Mouse (Mus musculus) adrenal gland, postnatal 36 days (tissue): ENCODE data around the gene Pdzd2. TPM values are rescaled to one million over a fixed set of nuclear protein-coding genes. Genes with fewer than 3 reads are reported as not detected.

Experiments
- DNase-seq, 2 experiments: peaks; one replicate each; pipeline ENCODE4 v3.0.0; 2021; ENCODE audit warnings: mixed read lengths in 1 of 2
- total RNA-seq, 2 experiments: library from RNA; stranded (reverse); gene quantifications; 2 replicates each; pipeline ENCODE4 v1.2.3; 2021

The Pdzd2 gene
- total RNA-seq, 2 experiments from 2014 or later: 11.1 to 15.9 TPM

DNA sequence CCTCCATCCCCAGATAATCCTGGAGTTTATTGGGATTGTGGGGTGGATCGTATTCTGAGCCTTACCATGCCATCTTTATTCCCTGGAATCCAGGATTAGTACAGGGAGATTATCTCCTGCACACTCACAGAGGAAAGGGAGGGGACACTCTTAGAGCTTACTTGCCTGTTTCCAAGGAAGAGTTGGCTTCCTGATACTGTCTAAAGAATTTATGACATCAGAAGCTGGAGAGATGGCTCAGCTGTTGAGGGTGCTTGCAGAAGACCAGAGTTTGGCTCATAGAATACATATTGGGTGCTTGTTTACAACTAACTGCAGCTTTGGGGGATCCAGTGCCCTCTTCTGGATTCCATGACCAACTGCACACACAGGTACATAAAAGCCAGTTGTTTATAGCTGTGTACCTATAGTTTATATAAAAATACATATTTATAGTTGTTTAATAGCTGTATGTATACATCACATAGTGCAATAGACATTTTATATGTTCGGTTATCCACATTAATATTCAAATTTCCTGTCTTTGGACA is 385.4 kb downstream of the Pdzd2 start:
- DNase-seq: no peak

DNA sequence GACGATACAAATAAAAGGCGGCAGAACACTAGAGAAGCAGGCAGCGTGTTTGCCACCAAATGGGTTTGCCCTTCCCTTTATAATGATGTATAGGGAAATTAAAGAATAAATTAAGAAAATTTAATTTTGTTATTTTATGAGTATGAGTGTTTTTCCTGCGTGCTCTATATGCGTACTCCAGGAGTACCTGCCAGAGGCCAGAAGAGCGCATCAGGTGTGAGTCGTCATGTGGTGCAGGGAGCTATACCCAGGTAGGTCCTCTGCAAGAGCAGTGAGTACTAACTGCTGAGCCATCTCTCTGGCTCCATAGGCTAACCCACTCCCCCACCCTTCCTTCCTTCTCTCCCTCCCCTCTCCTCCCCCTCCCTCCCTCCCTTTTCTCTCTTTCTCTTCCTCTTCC is 388.3 kb downstream of the Pdzd2 start:
- DNase-seq: no peak

DNA sequence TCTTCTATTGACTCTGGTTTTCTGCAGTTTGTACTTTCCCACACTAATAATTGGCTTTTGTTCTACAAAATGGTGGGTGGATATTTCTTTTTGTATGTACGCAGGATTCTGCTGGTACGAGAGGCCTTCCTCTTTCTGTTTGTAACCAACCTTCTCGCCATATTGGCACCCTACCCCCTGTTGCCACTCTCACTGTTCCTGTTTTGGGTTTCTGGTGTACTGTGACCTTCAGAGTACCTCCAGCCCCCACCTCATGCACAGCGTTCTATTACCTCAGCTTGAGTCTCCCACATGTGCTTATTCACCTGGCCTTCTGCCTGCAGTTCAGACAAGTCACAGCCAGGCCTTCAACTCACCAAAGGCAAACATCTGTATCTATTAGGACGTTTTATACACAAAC is 389.9 kb downstream of the Pdzd2 start:
- no peak for DNase-seq

DNA sequence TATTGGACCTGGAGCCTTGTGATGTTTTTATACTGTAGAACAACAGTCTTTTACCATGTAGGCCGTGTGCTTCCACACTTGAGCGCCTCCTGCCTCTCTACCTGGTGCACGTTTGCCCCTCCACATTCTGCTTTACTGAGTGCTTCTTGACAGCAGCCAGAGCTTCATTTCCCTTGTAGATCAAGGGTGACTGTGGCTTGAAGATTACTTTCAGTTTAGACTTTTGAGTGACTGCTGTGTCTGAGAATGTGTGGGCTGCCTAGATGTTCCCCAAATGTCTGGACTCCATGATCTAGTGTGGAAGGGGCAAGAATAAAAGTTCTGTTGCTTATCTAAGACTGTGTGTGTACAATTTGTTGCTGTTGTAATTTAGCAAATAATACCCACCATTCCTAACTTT is 390.8 kb downstream of the Pdzd2 start:
- no peak for DNase-seq

DNA sequence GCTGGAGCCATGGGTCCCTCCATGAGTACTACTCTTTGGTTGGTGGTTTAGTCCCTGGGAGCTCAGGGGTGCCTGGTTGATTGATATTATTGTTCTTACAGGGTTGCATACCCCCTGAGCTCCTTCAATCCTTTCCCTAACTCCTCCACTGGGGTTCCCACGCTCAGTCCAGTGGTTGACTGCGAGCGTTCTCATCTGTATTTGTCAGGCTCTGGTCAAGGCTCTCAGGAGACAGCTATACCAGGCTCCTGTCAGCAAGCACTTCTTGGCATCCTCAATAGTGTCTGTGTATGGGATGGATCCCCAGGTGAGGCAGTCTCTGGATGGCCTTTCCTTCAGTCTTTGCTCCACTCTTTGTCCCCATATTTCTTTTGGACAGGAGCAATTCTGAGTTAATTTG is 392.8 kb downstream of the Pdzd2 start:
- DNase-seq: no peak

DNA sequence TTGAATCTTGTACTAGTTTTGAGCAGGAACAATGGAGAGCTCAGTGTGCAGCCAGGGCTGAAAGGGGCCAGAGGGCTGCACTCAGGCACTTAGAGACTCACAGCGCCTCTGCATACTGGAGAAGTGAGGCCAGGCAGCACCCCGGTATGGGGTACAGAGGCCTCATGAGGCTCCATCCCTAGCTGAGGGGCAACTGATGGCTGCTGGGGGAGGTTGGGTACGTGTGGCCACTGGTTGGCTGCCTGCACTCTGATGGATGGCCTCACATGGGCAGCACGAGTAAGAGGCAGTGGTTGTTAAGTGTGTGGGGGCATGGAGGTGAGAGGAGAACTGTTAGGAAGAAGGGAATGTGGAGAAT is 398.3 kb downstream of the Pdzd2 start:
- DNase-seq: no peak

DNA sequence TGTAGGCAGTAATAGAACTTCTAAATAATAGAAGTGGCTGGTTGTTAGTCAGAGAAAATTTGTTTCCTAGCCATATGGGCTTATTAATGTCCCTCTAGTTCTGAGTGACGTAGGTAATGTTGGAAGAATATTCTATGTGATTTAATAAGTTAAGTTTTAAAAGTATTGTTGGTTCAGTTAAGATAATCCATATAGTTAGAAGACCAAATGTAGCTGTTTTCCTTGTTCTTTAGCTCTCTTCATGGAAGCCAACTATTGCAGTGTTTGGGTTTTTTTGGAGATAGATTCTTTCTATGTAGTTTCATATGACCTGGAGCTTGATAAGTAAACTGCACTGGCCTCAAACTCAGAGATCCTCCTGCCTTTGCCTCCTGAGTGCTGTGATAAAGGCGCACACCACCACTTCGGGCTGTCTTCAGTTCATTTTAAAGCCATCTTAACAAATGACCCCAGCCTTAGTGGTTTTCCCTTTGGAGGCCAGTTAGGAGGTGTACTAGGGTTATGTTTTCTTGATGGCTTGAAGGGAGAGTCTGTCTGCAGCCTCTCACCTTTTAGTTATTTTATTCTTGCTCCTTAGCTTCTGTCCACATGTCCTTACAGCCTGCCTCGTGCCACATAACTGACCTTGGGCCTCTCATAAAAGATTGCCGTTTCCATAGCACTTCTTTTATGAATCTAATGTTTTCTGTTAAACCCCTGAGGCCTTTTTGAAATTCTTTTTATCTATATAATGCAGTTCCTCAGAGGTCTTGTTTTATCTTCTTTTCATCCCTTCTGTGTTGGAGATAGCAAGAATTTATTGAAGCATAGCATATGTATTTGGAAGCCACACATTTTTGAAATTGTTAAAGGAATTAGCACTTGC is 399.0 kb downstream of the Pdzd2 start:
- DNase-seq: no peak

DNA sequence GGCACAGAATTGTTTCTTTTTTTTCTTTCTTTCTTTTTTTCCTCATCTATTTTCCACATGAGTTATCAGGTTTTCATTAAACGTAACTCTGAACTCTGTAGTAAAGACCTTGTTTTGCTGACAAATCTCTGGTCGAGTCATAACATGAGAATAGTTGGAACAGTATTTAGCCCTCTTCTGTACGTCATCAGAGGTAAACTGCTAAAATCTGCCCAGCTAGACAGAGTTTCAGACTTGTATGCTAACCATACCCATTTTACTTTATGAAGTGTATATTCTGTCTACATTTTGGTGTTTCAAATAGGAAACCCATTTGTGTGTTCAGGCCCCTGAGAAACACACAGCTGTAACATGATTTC is 402.0 kb downstream of the Pdzd2 start:
- DNase-seq: no peak

DNA sequence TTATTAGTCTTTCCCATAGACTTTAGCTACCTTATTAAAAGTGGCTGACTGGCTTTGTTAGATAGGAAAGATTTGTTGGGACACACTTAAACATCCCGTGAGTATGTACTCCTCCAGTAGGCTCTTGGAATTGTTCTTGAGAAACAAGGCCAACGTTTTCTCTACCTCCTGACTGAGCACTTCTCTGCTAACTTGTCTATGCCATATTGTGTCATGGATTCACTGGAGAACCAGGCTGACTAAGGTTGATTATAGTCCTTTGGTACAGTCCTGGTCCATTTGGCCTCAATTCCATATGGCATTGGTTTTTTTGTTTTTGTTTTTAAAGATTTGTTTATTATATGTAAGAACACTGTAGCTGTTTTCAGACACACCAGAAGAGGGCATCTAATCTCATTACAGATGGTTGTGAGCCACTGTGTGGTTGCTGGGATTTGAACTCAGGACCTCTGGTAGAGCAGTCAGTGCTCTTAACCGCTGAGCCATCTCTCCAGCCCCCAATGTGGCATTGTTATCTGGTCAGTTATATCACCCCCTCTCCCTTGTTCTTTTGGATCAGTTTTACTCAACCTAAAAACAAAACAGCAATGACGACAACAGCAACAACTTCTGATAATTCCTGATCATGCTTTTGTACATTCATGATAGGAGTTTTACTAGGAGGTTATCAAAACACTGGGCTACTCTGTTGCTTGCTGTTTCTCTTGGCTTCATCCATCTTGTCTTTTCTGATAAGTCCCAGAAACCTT is 402.5 kb downstream of the Pdzd2 start:
- DNase-seq: no peak

DNA sequence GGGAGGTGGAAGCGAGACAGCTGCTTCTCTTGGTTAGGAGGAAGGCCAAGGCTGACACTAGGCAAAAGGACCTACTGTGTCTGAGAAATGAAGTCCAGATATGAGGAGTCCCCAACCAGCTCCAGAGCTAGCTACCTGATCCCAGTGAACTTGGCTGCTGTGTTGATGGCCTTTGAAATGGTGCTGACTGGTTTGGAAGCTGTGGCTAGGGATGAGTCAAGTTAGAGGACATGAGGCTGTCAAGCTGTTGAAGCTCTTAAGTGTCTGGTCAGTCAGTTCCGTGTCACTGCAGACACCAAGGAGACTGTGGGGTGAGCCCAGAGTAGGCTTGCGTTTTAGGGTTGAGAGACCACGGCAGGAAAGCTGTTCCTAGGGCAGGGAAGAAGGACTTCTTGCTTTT is 405.3 kb downstream of the Pdzd2 start:
- DNase-seq: peak in 1 of 2 experiments; percentile 31

DNA sequence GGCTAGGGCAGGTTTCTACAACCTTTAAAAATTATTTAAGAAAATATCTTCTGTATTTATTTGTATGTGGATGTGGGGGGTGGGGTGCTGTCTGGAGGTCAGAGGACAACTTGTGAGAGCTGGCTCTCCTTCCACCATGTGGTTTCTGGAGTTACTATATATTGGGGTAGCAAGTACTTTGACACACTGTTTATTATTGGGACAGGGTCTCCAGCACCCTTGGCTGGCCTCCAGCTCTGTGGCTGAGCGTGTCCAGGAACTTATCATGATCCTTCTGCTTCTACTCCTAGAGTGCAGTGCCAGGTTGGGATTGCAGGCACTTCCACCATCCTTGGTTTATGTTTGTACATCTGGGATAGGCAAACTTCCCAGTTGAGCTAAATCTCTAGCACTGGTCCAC is 408.4 kb downstream of the Pdzd2 start:
- no peak for DNase-seq

DNA sequence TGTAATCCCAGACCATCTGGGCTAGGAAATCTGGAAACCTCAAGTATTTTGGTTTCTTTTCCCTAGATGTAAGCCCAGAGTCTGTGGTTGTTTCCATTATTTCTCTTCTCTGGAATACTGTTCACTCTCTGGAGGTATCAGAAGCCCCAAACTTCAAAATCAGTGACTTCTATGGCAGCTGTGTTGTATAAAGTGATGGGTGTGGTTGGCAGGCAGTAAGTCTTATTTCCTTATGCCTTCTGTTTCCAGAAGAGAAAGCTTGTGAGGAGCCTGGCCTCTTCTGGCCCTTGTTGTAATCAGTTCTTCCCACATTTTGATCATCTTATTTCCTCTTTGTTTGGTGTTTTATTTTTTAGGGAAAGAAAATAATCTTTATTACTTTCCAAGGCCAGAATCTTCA is 408.8 kb downstream of the Pdzd2 start:
- DNase-seq: no peak

DNA sequence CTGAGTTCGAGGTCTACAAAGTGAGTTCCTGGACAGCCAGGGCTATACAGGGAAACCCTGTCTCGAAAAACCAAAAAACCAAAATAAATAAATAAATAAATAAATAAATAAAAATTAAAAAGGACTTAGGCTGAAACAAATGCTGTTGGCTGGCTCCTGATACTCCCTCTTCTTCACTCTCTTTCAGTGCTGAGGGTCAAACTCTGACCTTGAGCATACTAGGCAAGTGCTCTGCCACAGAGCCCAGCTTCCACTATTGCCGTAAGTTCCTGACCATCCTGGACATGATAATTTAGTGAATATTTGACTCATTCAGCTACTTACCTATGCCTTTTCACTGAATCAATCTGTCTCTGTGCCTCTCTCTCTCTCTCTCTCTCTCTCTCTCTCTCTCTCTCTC is 409.3 kb downstream of the Pdzd2 start:
- no peak for DNase-seq

DNA sequence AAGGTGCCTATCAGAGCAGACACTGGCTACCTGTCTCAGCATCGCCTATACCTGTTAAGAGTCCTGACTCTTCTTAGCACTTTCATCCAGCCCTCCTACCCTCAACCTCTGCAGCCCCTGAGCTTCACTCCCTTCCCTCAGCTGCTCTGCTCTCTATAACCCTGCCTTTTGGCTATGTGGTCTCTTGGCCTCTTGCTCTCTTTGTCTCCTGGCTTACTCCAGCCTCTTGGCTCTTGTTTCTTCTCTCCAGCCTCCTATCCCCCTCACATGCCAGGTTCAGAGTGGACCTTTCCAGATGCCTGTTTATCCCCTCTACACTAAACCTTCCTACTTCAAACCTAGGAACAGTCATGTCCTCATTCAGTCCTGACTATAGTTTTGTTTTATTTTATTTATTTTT is 415.4 kb downstream of the Pdzd2 start:
- no peak for DNase-seq

DNA sequence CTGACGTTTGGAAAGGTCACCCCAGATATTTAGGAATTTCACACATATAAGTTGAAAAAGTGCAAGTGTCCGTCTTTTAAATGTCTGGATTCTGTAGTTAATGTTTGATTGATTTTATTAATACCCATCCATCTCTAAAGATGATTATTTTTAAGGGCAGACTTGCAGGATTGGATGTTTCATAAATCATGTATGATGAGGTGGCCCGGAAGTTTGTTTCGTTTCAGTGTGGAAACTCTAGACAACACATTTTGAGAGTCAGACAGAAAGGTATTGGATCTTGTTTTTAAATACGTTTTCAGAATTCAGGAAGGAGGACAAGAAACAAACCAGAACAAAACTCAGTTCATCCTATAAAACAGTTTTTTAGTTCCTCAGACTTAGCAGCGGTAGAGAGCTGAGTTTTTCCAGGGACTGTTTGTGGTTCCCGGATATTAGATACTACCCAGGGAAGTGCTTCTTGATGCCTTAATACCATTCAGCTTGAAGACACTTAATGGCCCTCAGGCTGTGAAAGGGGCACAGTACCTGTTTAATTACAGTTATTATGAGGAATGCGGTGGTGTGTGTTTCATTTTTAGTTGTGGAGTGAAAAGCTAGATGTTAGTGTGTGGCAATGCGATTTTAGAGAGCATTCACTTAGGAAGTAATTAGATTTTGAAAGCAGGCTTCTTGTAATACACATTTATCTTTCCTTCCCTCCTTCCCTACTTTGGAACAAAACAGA is 416.9 kb downstream of the Pdzd2 start:
- no peak for DNase-seq

DNA sequence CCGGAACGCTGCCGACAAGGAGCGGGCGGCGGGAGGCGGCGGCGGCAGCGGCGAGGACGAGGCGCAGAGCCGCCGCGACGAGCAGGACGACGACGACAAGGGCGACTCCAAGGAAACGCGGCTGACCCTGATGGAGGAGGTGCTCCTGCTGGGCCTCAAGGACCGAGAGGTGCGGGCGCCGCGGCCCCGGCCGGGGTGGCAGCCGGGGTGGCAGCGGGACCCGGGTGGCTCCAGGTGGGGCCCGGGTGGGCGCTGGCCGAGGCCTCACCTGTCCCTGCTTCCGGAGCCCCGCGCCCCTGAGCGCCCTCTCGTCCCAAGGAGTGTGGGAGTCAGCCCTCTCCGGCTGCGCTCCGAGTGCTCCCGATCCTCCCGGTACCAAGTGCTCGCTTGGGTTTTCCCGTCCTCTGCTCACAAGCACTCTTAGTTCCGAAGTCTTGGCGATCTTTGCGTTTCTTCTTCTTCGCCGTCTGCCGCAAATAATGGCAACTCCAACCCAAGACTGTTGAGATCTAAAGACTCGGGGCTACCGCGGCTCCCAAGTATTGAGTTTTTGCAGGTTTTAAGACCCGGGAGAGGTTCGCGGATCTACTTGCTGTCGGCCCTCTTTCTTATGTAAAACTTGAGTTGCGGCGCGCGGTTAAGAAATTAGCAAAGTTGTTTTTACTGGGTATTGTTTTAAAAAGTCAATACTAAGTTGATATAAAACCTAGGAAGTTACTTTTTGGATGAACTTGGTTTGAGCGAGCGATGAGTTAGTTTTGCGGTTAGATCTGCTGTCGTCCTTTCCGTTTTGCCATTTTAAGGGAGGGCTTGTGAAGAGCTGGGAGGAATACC is 417.7 kb downstream of the Pdzd2 start, which contains the start of gene 1810049J17Rik:
TSS of gene 1810049J17Rik (minus strand) at position 112 of the 834 bp plus-strand sequence.
- peak in 1 of 2 experiments; percentile 51 for DNase-seq

DNA sequence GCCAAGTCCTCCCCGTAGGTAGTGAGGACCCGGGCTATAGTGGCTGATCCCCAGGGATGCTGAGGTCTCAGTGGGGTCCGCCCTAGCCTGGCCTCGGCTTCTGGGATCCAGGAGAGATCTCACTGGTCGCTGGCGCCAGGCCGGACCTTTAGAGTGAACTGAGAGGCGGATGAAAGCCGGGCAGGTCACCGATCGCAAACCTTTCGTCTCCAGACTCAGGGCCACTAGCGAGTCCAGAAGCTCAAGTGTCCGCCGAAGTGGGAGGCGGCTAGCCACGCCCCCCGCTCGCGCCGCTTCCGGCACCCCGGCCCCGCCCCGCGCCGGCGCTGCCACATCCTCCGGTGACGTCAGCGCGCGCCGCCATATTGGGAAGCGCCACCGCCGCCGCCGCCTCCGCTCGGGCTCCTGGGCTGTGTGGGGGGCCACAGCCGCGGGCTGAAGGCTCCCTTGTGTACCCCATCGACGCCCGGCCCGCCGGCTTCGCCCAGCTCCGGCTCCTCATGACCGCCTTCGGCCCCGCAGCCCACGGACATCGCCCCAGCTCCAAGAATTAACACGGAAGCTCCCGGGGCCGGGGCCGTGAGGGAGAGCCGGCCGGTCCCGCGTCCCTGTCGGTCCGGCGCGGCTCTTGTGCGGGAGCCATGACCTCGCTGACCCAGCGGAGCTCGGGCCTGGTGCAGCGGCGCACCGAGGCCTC is 418.5 kb downstream of the Pdzd2 start, which contains the start of gene Golph3:
TSS of gene Golph3 (plus strand) at position 360 of the 697 bp plus-strand sequence.
- DNase-seq: peak; percentile 96 to 98

DNA sequence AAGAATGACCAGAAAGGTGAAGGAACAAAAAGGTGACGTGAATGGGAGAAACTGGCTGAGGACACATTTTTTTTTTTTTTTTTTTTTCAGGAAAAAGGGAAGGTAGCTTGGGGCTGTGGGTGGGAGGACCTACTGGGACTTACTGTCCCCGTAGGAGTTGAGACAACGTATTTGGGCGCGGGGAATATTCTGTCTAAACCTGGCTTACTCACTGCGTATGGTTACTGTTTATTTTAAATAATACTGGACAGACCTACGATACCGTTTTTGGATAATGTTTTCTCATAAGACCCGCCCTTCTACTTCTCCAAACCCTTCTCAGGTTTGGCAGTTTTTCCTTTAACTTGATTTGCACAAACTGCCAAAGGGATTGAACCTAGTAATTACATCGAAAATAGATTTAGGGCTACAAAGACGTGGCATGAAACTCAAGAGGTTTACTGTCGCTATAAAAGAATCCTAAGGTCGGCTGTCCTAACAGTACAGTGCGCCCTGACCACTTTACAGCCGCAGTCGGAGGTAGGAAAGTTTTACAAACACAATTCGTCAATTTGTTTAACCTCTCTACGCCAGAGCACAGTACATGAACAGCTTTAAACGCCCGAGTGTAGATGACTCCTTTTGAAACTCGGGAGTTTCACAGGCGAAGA is 419.2 kb downstream of the Pdzd2 start:
- no peak for DNase-seq

DNA sequence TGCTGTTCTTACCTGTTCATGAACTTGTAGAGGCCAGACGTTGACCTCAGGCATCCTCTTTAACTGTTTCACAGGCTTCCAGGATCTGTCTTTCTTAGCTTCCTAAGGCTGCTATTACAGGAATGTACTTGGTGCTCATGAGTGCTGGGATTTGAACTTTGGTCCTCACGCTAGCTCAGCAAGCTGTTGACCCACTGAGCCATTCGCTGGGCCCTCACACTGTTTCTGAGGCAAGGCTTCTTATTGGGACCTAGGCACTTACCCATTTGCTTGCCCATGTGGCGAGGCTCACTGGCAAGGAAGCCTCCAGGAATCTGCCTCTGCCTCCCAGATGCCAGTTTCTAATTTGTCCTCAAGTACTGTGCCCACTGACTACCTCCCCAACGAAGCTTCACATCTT is 419.8 kb downstream of the Pdzd2 start:
- DNase-seq: no peak

DNA sequence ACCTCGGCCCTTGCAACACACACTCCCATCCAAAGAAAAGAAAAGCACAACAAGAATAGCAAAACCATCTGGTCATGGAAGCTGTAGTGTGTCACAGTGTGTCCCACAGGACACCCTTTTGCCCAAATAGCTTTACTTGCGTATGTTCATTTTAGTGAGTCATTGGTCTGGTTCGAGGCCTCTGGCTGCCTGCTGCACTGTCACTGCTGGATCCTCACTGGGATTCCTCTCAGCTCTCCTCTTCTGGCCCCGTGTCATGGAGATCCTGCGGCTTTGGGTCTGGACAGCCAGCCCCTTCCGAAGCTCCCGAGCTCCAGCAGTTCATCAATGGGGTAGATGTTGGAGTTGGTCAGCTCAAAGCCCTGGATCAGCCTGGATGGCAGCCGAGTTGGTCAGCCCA is 421.3 kb downstream of the Pdzd2 start:
- DNase-seq: no peak
